Mouse (Mus musculus) T-helper 17 cell (primary cell): ENCODE results near the gene Rack1.
"Not testable (repeated sequence)": the region's sequence is repeated elsewhere in the genome, so short reads cannot be mapped to it uniquely, and the experiment has no call there.

Experiments used
- in situ Hi-C, 2 experiments: fragments of 300-600 bp; cut with MboI, MseI; formaldehyde crosslinking; loops; 1 replicate in 1 of 2; 2 replicates in 1 of 2; pipeline ENCODE4 v1.15.1; 2025; ENCODE audit warnings: high pct_unique_total_duplicates in 2 of 2

The Rack1 gene

DNA sequence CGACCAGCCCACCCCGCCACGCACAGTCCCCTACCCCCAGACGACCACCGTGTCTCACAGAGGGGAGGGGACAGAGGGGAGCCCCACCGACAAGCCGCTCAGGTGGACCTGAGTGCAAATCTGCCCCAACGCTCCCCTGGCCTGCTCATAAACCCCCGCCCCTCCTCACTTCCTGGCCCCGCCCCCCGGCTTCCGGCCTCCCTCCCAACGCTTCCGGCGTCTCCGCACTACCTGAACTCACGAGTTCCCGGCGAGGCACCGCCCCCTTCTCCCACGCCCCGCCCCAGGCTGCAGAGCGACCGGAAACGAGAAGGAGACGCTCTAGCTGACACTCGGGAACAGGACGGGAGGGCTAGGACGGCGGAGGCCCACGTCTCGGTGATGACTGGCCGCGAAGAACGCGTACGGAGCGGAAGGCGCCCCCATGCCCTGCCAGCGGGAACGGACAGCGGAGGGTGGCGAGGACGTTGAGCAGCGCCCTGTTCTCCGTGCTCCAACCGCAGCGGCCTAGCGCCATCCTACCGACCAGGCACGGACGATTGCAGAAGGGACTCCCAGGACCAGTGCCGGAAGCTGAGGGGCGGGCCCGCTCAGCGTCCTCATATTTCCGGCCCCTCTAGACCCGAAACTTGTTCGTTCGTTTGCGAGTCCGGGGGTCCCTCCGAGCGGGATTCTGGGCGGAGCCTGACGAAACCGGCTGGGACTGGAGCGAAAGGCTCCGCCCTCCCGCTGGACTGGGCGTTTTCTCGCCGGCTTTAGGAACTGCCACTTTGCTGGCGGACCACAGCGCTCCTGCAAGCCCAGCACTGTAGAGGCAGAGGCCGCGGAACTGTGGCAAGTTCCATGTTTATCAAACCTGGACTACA lies 16.9 kb downstream of the Rack1 start, which contains the start of gene Trim41:
TSS of gene Trim41 (minus strand) at position 554 of the 866 bp plus-strand sequence.
- in situ Hi-C loops, result loop anchor here in 1 of 2 experiments (25.0 kb wide), 1 partner anchor 895 kb away; the partner anchor contains the start of gene Cnot6

DNA sequence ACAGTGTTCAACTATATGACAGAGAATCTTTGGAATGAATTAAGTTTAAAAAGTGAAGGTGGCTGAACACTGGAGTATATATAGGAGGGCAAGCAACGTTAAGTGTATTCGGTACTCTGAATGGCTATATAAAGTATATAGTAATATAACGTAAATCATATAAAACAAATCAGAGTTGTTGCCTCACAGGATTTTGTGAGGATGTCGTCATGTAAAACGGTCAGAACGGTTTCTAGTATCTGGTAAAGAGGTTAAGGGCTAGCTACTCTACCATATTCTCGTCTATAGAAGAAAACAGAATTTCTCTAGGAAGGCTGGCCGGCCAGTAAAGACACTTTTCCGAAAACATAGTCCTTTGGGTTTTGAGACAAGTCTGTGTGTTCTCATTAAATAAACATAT lies 17.7 kb downstream of the Rack1 start:
- in situ Hi-C loops, result loop anchor here in 1 of 2 experiments (25.0 kb wide), 1 partner anchor 895 kb away; the partner anchor contains the start of gene Cnot6

DNA sequence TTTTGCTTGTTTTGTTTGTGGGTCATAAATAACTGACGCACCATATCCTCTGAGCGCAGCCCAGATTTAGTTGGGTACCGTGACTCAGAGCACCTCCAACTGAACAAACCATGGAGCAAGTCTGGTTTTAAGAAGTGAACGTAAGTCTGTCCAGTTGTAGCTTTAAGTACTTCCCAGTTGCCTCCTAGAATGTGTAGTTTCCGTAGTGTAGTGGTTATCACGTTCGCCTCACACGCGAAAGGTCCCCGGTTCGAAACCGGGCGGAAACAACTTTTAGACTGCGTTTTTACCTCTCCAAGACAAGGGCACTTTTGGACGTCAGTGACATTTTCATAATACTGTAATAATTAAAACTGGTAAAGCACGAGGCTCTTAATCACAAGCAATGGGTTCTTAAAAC lies 18.2 kb downstream of the Rack1 start:
- in situ Hi-C loops, result loop anchor here in 1 of 2 experiments (25.0 kb wide), 1 partner anchor 894 kb away; the partner anchor contains the start of gene Cnot6

DNA sequence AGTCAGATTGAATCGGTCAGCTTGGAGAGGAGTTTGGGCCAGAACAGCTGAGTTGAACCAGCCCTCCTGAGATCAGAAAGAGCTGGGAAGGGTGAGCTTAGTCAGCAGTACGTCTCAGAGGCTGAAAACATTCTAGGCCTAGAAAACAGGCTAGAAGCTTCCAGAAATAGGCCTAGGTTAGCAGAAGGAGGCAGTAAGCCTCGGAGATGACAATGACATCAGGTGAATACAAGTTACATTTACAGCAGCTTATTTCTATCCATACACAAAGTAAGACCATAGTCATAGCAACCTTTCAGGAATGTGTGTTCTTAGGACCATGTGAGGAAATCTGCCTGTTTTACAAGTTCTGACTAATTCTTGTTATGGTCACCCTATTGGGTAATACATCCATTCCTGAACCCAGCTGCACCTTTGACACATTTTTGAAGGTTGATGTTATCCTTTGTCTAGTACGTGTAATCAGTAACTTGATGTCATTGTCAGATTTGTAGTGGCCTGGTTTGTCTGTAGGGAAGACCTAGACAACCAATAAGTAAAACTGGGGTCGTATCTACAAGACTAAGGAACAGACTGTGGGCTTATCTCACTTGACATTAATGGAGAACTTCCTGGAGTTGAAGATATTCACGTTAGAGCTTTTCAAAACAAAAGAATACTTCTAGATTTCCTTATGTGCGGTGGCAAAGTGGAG lies 19.6 kb downstream of the Rack1 start:
- in situ Hi-C loops, result loop anchor here in 1 of 2 experiments (25.0 kb wide), 1 partner anchor 893 kb away; the partner anchor contains the start of gene Cnot6

DNA sequence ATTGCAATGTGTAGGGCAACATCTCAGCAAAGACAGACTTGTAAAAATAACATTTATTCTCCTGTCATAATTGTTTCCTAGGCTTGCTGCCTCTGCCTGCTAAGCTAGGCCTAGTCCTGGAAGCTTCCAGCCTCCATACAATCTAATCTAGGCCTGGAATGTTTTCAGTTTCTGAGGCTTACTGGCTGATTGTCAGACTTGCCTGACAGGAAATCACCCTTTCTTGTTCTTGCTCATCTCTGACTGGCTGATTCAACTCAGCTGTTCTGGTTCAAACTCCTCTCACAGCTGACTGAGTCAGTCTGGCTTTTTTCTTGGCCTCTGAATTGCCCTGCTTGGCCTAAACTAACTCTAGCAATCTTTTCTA lies 20.2 kb downstream of the Rack1 start:
- in situ Hi-C loops, result loop anchor here in 1 of 2 experiments (25.0 kb wide), 1 partner anchor 892 kb away; the partner anchor contains the start of gene Cnot6

DNA sequence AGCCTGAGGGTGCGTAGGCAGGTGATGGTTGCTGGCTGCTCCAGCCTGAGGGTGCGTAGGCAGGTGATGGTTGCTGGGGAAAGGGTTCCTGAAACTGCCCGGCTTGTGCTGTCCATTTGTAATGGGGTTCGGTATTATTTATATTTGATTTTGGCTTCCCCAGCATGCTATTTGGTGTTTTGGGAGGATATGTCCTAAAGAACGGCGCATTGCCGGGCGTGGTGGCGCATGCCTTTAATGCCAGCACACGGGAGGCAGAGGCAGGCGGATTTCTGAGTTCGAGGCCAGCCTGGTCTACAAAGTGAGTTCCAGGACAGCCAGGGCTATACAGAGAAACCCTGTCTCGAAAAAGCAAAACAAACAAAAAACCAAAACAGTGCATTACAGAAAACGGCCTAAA lies 21.2 kb downstream of the Rack1 start:
- in situ Hi-C loops, result loop anchor here in 1 of 2 experiments (25.0 kb wide), 1 partner anchor 891 kb away; the partner anchor contains the start of gene Cnot6

DNA sequence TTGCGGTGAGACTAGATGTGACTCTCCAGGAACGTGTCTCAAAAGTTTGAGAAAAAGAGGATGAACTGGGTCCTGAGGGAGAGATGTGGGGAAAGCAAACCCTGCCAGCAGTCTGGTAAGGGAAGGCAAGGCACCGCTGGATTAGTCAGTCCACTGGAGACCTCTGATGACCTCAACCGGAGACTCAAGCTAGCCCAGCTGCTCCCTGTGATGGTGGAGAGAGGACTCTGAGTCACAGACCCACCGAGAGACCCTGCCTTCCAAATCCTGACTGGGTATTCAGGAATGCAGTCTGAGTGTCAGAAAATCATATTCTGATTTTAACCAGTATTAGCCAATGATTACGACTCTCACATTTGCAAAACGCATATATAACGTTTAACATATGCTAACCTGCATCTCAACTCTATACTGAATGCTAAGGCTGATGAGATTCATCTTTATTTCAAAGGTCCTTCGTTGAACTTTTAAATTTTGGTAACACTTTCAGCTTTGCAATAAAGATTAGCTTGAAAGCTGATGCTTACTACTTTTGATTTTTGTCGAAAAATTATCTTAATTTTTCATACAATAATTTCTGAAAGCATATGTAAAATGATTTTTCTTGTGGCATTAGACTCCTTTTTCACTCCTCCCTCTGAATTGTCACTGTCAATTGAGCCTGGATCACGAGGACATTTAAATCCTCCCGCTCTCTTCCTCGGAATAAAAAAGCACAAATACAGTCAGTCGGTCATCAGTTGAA lies 22.8 kb downstream of the Rack1 start:
- in situ Hi-C loops, result loop anchor here in 1 of 2 experiments (25.0 kb wide), 1 partner anchor 889 kb away; the partner anchor contains the start of gene Cnot6

DNA sequence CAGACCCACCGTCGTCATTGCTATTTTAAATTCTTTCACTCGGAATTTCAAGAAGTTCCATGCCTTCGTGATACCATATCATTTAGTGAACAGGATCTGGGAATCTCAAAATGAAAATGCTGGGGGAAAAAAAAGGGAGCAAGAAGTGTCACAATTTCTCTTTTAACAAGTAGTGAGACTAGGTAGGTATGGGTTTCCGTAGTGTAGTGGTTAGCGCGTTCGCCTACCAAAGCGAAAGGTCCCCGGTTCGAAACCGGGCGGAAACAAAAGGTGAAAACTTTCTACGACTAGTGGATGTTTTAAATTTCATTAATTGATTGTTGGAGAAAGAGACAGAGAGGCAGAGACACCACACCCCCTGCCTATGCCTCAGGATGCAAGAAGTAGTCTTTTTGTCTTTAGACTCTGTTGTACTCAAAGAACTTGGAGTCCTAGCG lies 23.4 kb downstream of the Rack1 start:
- in situ Hi-C loops, result loop anchor here in 1 of 2 experiments (25.0 kb wide), 1 partner anchor 889 kb away; the partner anchor contains the start of gene Cnot6

DNA sequence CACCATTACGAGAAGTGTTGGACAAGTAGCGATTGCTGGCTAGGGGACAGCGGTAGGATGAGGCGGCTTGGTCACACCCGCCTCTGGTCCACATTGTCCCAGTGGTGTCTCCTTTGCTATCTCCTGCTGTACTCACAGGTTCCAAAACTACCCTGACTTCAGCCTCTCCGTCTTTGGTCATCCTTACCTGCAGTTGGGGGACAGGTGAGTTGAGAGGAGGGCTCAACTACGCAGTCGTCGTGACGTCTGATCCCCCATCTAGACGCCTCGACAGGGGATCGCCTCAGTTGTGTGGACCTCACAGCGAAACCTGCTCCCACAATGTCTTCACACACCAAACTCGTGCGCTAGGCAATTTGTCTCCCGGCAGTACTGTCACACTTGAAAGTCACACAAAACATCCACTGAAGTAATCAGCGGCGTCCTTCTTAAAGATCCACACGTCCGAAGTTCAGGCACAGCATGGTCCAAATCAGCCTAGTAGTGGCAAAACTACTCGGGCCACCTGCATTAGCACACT lies 24.2 kb downstream of the Rack1 start:
- in situ Hi-C loops, result loop anchor here in 1 of 2 experiments (25.0 kb wide), 1 partner anchor 888 kb away; the partner anchor contains the start of gene Cnot6

DNA sequence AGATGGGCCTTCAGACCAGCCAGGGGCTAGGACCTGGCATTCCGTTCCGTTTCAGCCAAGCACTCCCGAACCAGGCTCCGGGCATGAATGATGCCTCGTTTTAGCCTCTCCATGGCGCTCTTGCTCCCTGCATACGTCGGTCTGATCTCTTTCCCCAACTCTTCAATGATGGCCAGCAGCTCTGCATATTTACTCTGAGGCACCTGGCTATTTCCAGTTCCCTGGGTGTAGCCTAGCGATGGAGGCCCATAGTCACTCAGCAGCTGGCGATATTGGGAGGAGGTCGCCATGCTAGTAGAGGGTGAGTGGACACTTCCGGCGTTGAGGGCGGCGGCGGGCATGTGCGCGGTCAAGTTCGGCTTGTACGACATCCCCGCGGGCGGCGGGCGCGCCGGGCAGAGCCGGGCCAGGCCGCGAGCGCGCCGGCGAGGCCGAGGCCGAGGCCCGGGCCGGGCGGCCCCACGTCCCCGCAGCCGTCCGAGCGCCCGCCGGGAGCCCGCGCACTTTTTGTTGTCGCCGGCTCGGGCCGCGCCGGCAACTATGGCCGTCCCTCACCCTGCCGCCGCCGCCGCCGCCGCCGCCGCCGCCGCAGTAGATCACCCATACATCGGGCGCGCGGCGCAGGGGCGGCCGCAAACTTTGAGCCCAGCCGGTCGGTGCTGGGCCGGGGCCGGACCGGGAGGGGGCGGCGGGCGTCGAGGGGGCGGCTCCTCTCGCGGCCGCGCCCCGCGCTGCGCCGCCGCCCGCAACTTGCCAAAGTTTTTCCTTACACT lies 26.0 kb downstream of the Rack1 start, which contains the start of the genes Trim7 and Gm12184:
TSS of gene Trim7 (plus strand) at position 162 of the 773 bp plus-strand sequence.
TSS of gene Gm12184 (minus strand) at position 677 of the 773 bp plus-strand sequence.
- in situ Hi-C loops, result not testable (repeated sequence)

DNA sequence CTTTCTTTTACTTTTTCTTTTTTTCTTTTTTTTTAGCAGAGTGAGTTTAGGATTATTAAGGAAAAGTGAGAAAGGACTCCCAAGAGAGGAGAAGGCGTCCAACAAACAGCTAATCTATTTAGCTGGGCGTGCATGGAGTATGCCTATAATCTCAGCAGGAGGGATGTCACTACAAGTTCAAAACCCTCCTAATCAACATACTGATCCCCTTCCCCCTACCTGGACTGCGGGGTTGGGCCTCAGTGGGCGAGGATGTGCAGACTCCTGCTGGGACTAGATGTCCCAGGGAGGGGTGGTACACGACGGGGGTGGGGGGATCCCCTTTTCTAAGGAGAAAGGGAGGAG lies 26.6 kb downstream of the Rack1 start:
- in situ Hi-C loops, result no loop called here

DNA sequence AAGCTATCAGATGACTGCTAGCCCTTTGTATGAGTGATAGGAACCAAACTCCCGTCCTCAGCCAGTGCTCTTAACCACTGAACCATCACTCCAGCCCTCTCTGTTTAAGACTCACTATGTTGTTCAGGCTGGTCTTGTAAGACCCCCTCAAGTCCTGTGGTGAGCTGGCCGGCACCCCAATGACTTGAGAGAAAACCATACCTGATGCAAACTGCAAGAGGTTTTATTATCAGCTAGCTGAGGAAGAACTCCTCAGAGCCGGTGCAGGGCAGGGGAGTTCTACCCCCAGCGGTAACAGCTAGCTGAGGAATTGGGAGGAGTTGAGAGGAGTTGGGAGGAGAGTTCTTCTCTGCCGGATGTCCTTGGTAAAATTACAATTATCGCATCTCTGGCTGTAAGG lies 27.8 kb downstream of the Rack1 start:
- in situ Hi-C loops, result no loop called here

DNA sequence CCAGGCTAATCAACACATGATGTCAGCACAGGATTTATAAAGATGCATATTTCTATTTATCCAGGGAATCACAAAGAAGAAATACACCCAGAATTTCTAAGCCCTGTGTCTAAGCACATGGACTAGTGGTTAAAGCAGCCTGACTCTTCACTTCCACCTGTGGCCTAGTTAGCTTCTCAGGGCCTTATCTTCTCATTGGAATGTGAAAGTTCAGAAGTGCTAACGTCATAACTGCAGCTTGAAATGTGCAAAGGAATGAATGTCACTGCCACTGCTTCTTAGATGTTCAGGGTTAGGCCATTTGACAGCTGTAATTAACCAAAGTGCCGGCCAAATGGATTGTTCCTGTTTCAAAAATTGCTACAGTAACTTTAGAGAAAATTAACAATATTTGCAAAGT lies 30.1 kb downstream of the Rack1 start:
- in situ Hi-C loops, result no loop called here

DNA sequence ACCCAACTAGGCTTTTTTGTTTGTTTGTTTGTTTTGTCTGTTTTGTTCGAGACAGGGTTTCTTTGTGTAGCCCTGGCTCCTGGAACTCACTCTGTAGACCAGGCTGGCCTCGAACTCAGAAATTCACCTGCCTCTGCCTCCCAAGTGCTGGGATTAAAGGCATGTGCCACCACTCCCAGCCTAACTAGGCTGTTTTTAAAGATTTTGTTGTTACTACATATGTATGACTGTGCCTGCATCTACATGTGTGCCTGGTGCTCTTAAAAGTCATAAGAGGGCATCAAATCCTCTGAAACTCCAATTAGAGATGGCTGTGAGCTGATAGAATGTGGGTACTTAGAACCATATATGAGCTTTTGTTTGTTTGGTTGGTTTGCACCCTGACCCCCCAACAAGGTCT lies 31.1 kb downstream of the Rack1 start:
- in situ Hi-C loops, result no loop called here

DNA sequence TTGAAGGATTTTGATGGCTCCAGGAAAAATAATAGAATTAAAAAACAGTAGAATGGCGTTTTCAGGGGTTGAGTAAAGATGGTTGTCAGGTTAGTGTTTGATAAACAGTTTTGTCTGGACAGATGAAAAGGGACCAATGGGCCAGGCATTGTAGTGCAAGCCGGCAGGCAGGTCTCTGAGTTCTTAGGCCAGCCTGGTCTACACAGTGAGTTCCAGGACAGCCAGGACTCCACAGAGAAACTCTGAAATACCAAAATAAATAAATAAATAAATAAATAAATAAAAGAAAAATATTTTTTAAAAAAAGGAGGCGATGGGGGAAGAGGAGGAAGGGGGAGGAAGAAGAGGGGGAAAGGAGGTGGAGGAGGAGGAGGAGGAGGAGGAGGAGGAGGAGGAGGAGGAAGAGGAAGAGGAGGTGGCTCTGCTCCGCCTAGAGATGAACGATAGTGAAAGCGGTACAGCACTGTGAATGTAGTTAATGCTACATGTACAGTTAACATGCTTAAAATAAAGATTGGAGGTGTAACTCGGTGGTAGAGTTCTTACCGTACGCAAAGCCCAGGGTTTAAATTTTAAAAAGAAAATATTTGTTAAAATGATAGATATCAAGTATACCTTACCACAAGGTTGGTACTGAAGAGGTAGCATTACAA lies 33.1 kb downstream of the Rack1 start:
- in situ Hi-C loops, result no loop called here

DNA sequence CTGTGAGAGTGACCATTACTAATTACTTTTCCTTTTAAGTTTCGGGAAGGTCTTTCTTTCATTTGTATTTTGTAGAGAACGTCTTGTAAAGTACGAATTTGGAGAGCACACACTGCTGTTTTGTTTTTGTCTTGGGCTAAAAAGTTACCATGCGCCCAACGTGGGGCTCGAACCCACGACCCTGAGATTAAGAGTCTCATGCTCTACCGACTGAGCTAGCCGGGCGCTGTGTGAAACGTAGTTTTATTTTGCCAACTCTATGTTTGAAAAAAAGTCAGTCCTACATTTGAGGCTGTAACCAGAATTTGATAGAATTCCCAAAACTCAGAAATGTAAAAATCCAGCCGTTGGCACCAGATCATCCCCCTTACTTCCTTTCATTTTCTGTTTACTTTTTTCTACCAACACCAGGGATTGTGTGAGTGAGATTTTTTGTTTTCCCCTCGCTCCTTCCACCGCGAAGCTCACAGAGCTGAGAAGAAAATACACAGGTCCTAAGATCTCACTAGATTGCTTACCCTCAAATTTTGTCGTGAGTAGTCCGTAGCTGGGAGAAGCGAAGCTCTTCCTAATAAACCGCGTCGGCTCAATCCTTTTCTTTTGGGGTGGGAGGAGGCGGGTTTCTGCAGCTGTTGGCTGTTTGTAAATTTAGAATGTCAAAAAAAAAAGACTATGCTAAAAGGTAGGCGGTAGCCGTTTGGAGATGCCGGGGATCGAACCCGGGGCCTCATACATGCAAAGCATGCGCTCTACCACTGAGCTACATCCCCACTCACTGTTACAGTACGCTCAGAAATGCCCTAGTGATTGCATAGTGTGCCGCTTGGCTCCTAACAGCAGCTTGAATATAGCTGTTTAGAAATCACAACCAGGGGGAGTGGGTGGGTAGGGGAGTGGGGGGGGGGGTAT lies 33.9 kb downstream of the Rack1 start:
- in situ Hi-C loops, result no loop called here

DNA sequence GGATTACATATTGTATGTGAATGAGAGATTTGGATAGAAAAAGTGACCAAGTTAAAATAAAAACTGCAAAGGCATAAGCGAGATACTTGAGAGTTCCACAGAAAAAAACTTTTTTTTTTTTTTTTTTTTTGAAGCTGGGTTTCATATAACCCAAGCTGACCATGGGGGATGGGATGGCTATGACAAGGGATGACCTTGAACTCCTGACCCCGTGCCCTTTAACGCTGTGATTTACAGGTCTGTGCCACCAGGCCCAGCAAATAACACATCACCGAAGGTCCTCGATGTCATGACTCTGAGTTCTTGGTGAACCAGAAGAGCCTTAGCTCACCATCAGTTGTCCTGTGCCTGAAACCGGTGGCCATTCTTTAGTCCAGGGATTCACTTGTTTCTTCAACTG lies 35.8 kb downstream of the Rack1 start:
- in situ Hi-C loops, result no loop called here

DNA sequence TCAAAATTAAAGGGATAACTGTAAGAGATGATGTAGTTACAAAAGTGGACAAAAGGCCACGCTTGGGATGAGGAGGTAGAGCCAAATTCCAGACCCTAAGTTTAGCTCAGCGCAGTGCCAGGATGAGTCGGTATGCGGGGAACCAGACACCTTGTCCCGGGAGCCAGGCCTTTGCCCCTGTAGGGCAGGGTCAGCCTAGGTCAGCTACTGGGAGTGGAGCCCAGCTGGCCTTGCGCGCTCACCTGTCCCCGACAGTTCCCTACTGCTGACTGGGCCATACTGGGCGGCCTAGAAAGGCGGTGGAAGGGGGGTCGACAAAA lies 36.8 kb downstream of the Rack1 start:
- in situ Hi-C loops, result no loop called here
